Mouse (Mus musculus) lung, embryonic 15.5 days (tissue): ENCODE measurements around the gene Gm45713. TPM values are rescaled to one million over a fixed set of nuclear protein-coding genes. Genes with fewer than 3 reads are reported as not detected.
"Not testable (repeated sequence)": the region's sequence is repeated elsewhere in the genome, so short reads cannot be mapped to it uniquely, and the experiment has no call there.

Experiments
- ATAC-seq: fragments of 200-750 bp; cut with Nextera tagmentation; 2 replicates; pipeline ENCODE4 v1.8.0; 2017; ENCODE audit warnings: moderate number of reproducible peaks, borderline replicate concordance; ENCODE audit not compliant: low FRiP score, low TSS enrichment; ENCODE audit errors: extremely low read depth
- H3K27ac ChIP-seq: fragments of 300-500 bp; sonication (generic); 2 replicates; pipeline ENCODE4 v1.5.1; 2015; ENCODE audit warnings: moderate library complexity, mild to moderate bottlenecking, inconsistent platforms
- H3K27me3 ChIP-seq: fragments of 300-500 bp; sonication (generic); 2 replicates; pipeline ENCODE4 v1.6.1; 2015; ENCODE audit warnings: inconsistent platforms
- H3K36me3 ChIP-seq: fragments of 300-500 bp; sonication (generic); 2 replicates; pipeline ENCODE4 v1.6.1; 2015; ENCODE audit warnings: inconsistent platforms
- H3K4me1 ChIP-seq: fragments of 300-500 bp; sonication (generic); 2 replicates; pipeline ENCODE4 v1.6.1; 2015; ENCODE audit warnings: inconsistent platforms
- H3K4me2 ChIP-seq: fragments of 300-500 bp; sonication (generic); 2 replicates; pipeline ENCODE4 v1.6.1; 2015; ENCODE audit warnings: inconsistent platforms, mild to moderate bottlenecking, moderate library complexity
- H3K4me3 ChIP-seq: fragments of 300-500 bp; sonication (generic); 2 replicates; pipeline ENCODE4 v1.5.1; 2015; ENCODE audit warnings: mild to moderate bottlenecking, inconsistent platforms
- H3K9ac ChIP-seq: fragments of 300-500 bp; sonication (generic); 2 replicates; pipeline ENCODE4 v1.6.1; 2015; ENCODE audit warnings: inconsistent platforms
- H3K9me3 ChIP-seq: fragments of 300-500 bp; sonication (generic); 2 replicates; pipeline ENCODE4 v1.6.1; 2016; ENCODE audit warnings: inconsistent platforms
- WGBS: fragments of 180-500 bp; shearing (Covaris S2); methylation state at CpG from one replicate; pipeline ENCODE4 v1.1.7; 2015; 5-methylcytosine and 5-hydroxymethylcytosine counted together
- polyA plus RNA-seq: library from polyadenylated mRNA; unstranded; fragments of >200 nt; fragmentation: Nextera tagmentation; extraction: Ambion mirVana; gene quantifications from 2 replicates; pipeline ENCODE4 v1.2.1, GENCODE M21; 2015

Gm45713 gene
- polyA plus RNA-seq, 1 experiment from 2014 or later: 0.19 TPM

DNA sequence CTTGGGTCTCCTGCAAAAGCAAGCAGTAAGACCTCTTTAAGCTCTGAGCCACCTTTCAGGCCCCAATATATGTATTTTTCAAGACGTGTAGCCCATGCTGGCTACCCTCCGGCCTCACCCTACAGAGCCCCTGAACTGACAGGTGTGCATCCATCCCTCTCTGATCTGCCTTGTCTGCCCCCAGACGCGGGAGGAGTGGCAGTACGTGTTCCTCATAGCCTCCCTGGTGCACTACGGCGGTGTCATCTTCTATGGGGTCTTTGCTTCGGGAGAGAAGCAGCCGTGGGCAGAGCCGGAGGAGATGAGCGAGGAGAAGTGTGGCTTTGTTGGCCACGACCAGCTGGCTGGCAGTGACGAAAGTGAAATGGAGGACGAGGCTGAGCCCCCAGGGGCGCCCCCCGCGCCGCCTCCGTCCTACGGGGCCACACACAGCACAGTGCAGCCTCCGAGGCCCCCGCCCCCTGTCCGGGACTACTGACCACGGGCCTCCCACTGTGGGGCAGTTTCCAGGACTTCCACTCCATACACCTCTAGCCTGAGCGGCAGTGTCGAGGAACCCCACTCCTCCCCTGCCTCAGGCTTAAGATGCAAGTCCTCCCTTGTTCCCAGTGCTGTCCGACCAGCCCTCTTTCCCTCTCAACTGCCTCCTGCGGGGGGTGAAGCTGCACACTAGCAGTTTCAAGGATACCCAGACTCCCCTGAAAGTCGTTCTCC is 38.7 kb upstream of the Gm45713 start:
- Histone ChIP-seq H3K4me2 (peak overlapping the region; percentile 23), H3K4me3 (0 out of 2 replicates have a peak overlapping the region, but pooled peaks have one; percentile 9), H3K9me3 (peaks cover 2% of the 10 kb centered on the region; the same call in 1 of the 2 replicates), H3K27ac (no peak overlapping the region), H3K9ac (no peak overlapping the region), H3K36me3 (no peaks in the 10 kb centered on the region), H3K27me3 (peaks cover 94% of the 10 kb centered on the region), H3K4me1 (0 out of 2 replicates have a peak, but pooled peaks cover 9% of the 10 kb centered on the region)
- 6% methylated on average over 25 of the region's 29 CpGs for WGBS
- ATAC-seq: peak; percentile 44; the same call in 1 of the 2 replicates

GRCm38 (mm10) chr7:45173772-45174171 is 37.7 kb upstream of the Gm45713 start:
- H3K27me3 ChIP-seq: peaks cover 94% of the 10 kb centered on the region
- not testable (repeated sequence) for H3K4me1 ChIP-seq, H3K4me2 ChIP-seq, H3K27ac ChIP-seq, H3K4me3 ChIP-seq, H3K9me3 ChIP-seq, H3K36me3 ChIP-seq, H3K9ac ChIP-seq, ATAC-seq
- 62% methylated on average over 1 of the region's 1 CpGs for WGBS

DNA sequence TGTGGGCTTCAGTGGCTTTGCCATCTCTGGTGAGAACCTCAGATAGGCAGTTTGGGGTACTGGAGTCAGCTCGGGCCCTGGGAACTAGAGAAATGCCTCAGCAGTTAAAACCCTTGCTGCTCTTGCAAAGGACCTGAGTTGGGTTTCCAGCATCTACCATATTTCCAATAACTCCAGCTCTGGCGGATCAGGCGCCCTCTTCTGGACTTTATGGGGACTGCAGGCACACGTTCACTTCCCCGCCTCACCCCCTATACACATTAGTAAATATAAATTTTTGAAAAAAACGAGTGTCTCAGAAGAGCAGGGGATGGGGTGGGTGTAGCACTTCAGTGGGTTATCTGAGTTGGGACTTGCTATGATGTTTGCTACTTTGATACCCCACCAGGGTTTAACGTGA is 36.9 kb upstream of the Gm45713 start:
- no peak for ATAC-seq
- no peak overlapping the region for H3K4me2 ChIP-seq
- H3K36me3 ChIP-seq: no peaks in the 10 kb centered on the region
- WGBS: 60% methylated on average over 7 of the region's 7 CpGs
- H3K27me3 ChIP-seq: peaks cover 94% of the 10 kb centered on the region
- 0 out of 2 replicates have a peak, but pooled peaks cover 9% of the 10 kb centered on the region for H3K4me1 ChIP-seq
- H3K27ac ChIP-seq: no peak overlapping the region
- no peak overlapping the region for H3K9ac ChIP-seq
- peaks cover 6% of the 10 kb centered on the region; the same call in 1 of the 2 replicates for H3K9me3 ChIP-seq
- H3K4me3 ChIP-seq: no peak overlapping the region

DNA sequence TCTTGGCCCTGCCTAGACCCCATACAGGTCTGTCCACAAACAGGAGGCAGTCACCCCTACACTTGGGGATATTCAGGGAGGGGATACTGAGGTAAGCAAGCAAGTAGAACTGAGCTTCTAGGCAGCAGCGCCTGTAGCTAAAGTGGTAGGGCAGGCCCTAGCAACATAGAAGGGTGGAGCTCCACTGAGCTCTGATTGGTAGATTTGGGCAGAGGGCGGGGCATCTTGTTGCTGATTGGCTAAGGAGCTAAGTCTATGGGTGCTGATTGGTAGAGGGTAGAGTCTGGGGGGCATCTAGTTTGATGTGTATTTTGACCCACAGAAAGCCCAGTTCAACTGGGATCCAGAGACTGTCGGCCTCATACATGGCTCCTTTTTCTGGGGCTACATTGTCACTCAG is 33.5 kb upstream of the Gm45713 start:
- no peaks in the 10 kb centered on the region for H3K4me1 ChIP-seq
- no peak overlapping the region for H3K4me3 ChIP-seq
- H3K27ac ChIP-seq: no peak overlapping the region
- no peaks in the 10 kb centered on the region for H3K36me3 ChIP-seq
- peaks cover 94% of the 10 kb centered on the region for H3K27me3 ChIP-seq
- 90% methylated on average over 3 of the region's 3 CpGs for WGBS
- no peak overlapping the region for H3K4me2 ChIP-seq
- peaks cover 6% of the 10 kb centered on the region; the same call in 1 of the 2 replicates for H3K9me3 ChIP-seq
- no peak overlapping the region for H3K9ac ChIP-seq
- ATAC-seq: no peak

GRCm38 (mm10) chr7:45168656-45169055 is 32.6 kb upstream of the Gm45713 start:
- WGBS: 7% methylated on average over 24 of the region's 24 CpGs
- H3K27me3 ChIP-seq: peaks cover 94% of the 10 kb centered on the region

GRCm38 (mm10) chr7:45167761-45168445 is 31.9 kb upstream of the Gm45713 start:
- Histone ChIP-seq H3K4me3 (no peak overlapping the region), H3K4me2 (no peak overlapping the region), H3K9me3 (peaks cover 6% of the 10 kb centered on the region; the same call in 1 of the 2 replicates), H3K9ac (no peak overlapping the region), H3K36me3 (no peaks in the 10 kb centered on the region), H3K27ac (no peak overlapping the region), H3K27me3 (peaks cover 97% of the 10 kb centered on the region), H3K4me1 (peaks cover 7% of the 10 kb centered on the region)
- no peak for ATAC-seq
- WGBS: 3% methylated on average over 19 of the region's 19 CpGs

More at GRCm38 (mm10) chr7:45168656-45169055, 32.6 kb upstream of the Gm45713 start:
- no peak for ATAC-seq
- Histone ChIP-seq H3K27ac (no peak overlapping the region), H3K4me3 (no peak overlapping the region), H3K4me1 (peaks cover 6% of the 10 kb centered on the region), H3K9ac (no peak overlapping the region), H3K36me3 (no peaks in the 10 kb centered on the region), H3K9me3 (peaks cover 6% of the 10 kb centered on the region; the same call in 1 of the 2 replicates), H3K4me2 (no peak overlapping the region)

- peaks cover 10% of the 10 kb centered on the region for H3K4me1 ChIP-seq
- 26% methylated on average over 10 of the region's 10 CpGs for WGBS
- peaks cover 6% of the 10 kb centered on the region; the same call in 1 of the 2 replicates for H3K9me3 ChIP-seq
- no peak overlapping the region for H3K27ac ChIP-seq
- H3K9ac ChIP-seq: no peak overlapping the region
- peaks cover 95% of the 10 kb centered on the region for H3K27me3 ChIP-seq
- H3K36me3 ChIP-seq: no peaks in the 10 kb centered on the region
- H3K4me2 ChIP-seq: no peak overlapping the region
- no peak overlapping the region for H3K4me3 ChIP-seq
- ATAC-seq: no peak
These were observed 30.9 kb upstream of the Gm45713 start for GRCm38 (mm10) chr7:45166950-45167401.

DNA sequence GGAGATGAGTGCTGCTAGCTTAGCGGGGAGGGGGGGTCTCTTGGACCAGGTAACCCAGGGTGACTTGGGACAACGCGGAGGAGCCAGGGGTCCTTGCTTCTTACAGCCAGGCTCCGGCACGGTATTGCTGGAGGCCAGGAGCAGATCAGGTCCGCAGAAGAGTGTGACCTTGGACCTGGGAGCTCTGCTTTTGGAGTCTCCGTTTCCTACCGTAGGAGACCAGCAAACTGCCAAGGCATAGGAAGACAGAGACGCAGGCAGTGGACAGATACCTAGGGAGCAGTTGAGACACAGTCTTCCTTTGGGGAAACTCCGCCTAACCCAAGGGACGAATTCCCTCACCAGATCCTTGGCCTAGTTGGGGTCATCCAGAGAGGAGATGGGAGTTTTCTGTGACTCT is 29.7 kb upstream of the Gm45713 start:
- no peak for ATAC-seq
- peaks cover 10% of the 10 kb centered on the region for H3K4me1 ChIP-seq
- H3K9me3 ChIP-seq: peaks cover 6% of the 10 kb centered on the region; the same call in 1 of the 2 replicates
- H3K27me3 ChIP-seq: peaks cover 82% of the 10 kb centered on the region
- WGBS: 44% methylated on average over 11 of the region's 11 CpGs
- no peak overlapping the region for H3K4me3 ChIP-seq
- no peak overlapping the region for H3K9ac ChIP-seq
- no peak overlapping the region for H3K27ac ChIP-seq
- no peak overlapping the region for H3K4me2 ChIP-seq
- no peaks in the 10 kb centered on the region for H3K36me3 ChIP-seq

- Histone ChIP-seq H3K9me3 (peaks cover 5% of the 10 kb centered on the region; the same call in 1 of the 2 replicates), H3K4me1 (peaks cover 10% of the 10 kb centered on the region), H3K9ac (no peak overlapping the region), H3K27ac (no peak overlapping the region), H3K4me2 (no peak overlapping the region), H3K36me3 (peaks cover 8% of the 10 kb centered on the region; the same call in 1 of the 2 replicates), H3K27me3 (peaks cover 75% of the 10 kb centered on the region), H3K4me3 (no peak overlapping the region)
- 52% methylated on average over 5 of the region's 5 CpGs for WGBS
- ATAC-seq: no peak
These were observed 28.8 kb upstream of the Gm45713 start for GRCm38 (mm10) chr7:45164833-45165232.

GRCm38 (mm10) chr7:45163735-45164490 is 27.9 kb upstream of the Gm45713 start, which contains the start of gene Slc17a7:
TSS of gene Slc17a7 (plus strand) at chr7:45163949.
- Histone ChIP-seq H3K9me3 (no peaks in the 10 kb centered on the region), H3K27me3 (peaks cover 66% of the 10 kb centered on the region), H3K4me2 (peak within 1 kb of the TSS; percentile 86), H3K27ac (no peak within 1 kb of the TSS), H3K9ac (peak within 1 kb of the TSS; percentile 42), H3K4me1 (peaks cover 10% of the 10 kb centered on the region), H3K4me3 (peak within 1 kb of the TSS; percentile 46), H3K36me3 (peaks cover 16% of the 10 kb centered on the region; the same call in 1 of the 2 replicates)
- WGBS: under 1% methylated on average over 41 of the region's 41 CpGs
- no peak for ATAC-seq

GRCm38 (mm10) chr7:45162996-45163615 is 27.1 kb upstream of the Gm45713 start:
- peaks cover 58% of the 10 kb centered on the region for H3K27me3 ChIP-seq
- peaks cover 10% of the 10 kb centered on the region for H3K4me1 ChIP-seq
- 66% methylated on average over 9 of the region's 9 CpGs for WGBS
- no peak overlapping the region for H3K27ac ChIP-seq
- peaks cover 24% of the 10 kb centered on the region; the same call in 1 of the 2 replicates for H3K36me3 ChIP-seq
- no peaks in the 10 kb centered on the region for H3K9me3 ChIP-seq
- no peak overlapping the region for H3K9ac ChIP-seq
- no peak overlapping the region for H3K4me2 ChIP-seq
- no peak overlapping the region for H3K4me3 ChIP-seq
- no peak for ATAC-seq
